Mouse (Mus musculus): Measurements from ENCODE around the gene Ajm1.

Ajm1 gene

GRCm38 (mm10) chr2:25526510-25527302 lies 54.9 kb downstream of the Ajm1 start:
- DNase-seq (ENCODE audit: low spot score), result no peak

Data from T-cell, adult 2 months (primary cell).